Mouse (Mus musculus): Measurements from ENCODE around the gene Alox12.
A peak's percentile ranks its signal among the peaks of the same experiment; 100 is the strongest.

The Alox12 gene

DNA sequence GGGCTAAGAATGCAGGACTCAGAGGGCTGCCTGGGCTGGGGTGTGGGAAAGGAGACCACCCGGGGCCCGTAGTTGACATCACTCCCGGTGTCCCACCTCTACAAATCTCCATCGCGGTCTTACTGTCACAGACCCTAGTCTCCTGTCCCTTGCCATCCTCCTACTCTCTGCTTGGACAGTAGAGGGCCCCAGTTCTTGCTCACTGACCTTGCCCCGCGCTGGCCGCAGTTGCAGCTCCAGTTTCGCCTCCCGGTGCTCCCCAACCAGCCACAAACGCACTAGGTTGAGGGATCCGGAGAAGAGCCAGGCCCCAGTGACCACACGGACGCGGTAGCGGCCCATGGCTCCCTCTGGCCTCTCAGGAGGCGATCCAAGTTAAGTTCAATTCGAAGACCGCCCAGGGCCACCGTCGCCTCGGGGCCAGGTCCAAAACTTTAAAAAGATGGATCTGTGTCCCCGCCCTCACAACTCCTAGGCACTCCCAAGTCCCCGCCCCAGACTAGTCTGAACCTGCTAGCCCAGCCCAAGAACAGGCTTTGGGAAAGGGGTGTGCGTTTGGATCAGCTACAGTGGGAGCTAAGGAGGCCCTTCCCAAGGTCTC lies at the start of gene Alox12:
TSS of gene Alox12 (minus strand) at position 423 of the 601 bp plus-strand sequence.
- DNase-seq (ENCODE audit: low read depth, low spot score), result peak; percentile 89

DNA sequence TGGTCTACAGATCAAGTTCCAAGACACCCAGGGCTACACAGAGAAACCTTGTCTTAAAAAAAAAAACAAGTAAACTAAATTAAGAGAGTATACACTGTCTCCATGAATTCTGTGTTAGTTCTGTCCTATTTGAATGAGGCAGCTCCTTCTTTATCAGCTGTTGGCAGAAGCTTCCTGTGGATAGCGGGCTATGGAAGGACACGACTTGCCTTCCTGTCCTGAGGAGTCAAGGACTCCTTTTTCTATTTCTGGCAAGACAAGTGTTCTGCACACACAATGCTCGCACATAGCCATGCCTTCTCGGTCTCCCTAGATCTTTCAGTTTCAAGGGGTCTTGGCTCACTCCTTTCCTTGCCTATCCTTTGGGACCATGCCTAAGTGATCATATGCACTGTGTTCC lies 47.1 kb upstream of the Alox12 start:
- no peak for DNase-seq (ENCODE audit: low read depth, low spot score)

DNA sequence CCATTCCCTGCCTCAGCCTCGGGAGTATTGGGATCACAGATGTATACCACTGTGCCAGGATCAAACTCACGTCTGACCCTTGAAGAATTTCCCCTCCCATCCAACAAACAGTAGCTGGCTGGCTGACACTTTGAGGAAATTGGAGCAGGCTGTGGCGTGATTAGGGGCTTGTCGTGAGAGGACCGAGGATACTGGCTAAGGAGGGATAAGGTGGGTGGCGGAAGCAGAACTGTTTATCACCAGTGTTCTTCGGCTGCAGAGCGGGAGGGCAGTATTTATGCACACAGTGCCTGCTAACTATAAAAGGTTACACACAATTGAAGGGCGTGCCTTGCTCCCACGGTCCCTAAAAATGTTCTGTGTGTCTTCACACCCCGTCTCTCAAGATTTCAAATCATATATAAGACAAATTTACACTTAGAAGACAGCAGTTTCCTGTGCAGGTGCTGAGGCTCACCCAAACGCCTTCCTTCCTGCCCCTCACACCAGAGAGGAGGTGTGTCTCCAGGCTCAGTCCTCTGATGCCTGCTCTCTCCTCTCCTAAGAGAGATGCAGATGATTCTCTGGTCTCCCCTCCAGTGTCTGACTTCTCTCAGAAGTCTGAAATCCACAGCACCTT lies 42.8 kb upstream of the Alox12 start:
- no peak for DNase-seq (ENCODE audit: low read depth, low spot score)

DNA sequence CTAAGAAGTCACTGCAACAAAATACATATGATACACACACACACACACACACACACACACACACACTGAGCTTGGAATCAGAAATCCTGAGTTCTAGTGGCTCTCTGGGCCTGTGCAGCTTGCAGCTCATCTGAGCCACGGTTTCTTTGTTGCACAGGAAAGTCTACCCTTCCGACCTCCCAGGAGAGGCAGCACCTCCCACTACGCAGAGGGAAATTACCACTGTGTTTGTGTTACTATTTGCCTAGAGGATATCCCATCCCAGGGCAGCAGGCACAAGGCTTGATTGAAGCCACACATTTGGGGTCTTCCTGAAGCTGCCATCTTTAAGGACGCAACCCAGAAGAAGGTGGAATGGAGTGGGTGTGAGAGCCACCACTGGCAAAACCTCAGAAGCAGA lies 42.3 kb upstream of the Alox12 start:
- no peak for DNase-seq (ENCODE audit: low read depth, low spot score)

DNA sequence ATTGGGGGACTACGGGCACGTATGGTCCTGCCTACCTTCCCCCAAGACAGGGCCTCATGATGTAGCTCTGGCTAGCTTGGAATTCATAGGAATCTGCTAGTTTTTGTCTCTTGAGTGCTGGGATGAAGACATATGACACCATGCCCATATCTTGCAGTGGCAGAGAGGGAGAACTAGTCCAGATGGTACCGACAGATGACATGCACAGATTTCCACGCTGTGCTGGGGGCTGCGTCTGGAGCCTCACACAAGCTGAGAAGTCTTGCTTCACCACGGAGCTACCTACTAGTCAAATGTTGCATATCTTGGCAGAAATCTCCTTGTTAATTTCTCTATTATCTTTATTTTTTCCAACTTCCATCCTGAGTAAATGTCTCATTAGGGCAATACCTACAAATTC lies 38.7 kb upstream of the Alox12 start:
- DNase-seq (ENCODE audit: low read depth, low spot score), result no peak

DNA sequence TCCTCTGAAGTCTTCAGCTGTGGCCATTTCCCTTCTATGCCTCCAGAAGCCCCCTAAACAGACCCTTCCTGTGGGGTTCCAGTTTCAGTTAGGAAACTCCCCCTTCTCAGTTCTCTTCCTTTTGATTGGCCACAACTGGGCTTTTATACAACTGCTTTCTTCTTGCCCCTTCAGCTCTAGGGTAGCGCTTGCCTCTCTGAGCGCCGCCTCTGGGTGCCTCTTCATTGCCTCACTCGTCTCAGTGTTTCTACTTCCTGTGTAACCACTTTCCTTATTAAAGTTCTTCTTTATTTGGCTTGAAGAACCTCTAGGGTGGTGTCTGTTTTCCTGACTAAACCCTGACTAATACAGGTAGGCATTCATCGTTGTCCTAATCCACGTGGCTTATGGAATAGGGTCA lies 36.1 kb upstream of the Alox12 start:
- no peak for DNase-seq (ENCODE audit: low read depth, low spot score)

DNA sequence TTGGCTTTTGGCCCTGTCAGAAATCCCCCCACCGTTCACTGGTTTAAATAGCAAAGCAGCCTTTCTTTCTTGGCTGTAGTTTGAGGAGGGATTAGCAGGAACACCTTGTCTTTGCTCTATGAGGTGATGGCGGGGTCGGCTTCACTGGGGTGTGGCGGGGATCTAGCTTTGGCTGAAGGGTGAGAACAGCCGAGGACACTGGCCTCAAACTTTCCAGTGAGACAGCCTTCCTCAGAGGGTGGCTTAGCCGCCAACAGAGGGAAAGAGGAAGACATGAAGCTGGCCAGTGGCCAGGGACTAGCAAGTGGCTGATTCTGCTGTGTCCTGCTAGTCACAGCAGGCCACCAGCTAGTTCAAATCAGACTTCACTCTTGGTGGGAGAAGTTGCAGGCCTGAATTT lies 34.1 kb upstream of the Alox12 start:
- no peak for DNase-seq (ENCODE audit: low read depth, low spot score)

DNA sequence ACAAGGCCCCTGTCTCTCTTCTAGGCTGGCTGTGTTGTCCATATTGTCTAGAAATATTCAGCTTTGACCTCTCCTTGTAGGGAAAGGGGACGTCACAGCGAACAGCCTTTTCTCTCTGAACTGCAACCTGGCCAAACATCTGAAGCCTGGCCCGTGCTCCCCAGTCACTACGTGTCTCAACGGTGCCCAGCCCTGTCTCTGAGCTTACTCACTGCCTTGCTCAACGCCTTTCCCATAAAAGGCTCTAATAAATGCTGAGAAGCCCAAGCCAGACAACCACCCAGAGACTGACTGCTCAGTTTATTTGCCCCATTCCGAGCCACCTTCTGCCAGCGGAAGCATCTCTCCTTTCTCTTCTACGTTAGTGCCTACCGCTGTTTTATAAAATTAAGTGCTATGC lies 32.9 kb upstream of the Alox12 start:
- DNase-seq (ENCODE audit: low read depth, low spot score), result no peak

DNA sequence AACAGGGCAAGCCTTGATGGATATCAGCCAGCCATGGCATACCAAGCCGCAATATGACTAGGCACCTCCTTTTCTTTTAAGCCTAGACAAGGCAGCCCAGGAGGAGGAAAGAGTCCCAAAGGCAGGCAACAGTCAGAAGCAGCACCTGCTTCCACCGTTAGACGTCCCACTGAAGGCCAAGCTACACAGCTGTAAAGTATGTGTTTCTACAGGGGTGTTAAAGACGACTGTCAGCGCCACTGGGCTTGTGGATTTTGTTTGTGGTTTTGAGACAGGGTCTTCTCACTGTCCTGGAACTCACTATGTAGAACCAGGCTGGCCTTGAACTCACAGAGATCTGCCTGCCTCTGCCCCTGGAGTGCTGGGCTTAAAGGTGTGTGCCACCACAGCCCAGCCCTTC lies 30.5 kb upstream of the Alox12 start:
- DNase-seq (ENCODE audit: low read depth, low spot score), result no peak

DNA sequence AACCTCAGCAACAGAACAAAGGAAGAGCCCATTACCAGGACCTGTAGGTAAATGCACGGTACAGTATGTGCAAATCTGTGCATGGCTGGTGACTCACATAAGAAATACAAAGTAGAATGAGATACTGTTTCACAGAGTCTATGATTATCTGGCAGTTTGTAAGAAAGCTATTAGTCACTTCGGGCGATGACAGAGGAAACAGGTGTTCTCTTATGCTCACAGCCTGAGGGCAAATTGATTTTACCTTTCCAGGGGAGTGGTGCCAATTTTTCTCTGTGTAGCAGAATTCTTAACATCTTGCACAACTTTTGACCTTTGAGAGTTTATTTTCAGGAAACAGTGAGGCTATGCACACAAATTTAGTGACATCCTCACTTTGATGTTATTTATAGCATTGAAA lies 29.6 kb upstream of the Alox12 start:
- no peak for DNase-seq (ENCODE audit: low read depth, low spot score)

DNA sequence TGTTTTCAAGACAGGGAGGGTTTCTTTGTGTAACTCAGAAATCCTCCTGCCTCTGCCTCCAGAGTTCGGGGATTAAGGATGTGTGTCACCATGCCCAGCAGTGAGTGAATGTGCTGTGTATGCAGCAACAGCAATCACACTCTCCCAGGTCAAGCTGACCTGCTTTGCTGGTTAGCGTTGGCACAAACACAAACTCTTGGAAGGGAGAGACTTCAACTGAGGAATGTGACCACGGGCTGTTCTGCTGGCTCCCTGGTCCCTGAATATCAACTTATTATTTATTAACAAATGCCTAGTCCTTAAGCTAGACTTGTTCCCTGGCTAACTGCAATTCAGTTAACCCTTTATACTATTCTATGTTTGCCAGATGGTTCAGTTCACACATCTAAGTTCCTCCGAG lies 28.5 kb upstream of the Alox12 start:
- no peak for DNase-seq (ENCODE audit: low read depth, low spot score)

DNA sequence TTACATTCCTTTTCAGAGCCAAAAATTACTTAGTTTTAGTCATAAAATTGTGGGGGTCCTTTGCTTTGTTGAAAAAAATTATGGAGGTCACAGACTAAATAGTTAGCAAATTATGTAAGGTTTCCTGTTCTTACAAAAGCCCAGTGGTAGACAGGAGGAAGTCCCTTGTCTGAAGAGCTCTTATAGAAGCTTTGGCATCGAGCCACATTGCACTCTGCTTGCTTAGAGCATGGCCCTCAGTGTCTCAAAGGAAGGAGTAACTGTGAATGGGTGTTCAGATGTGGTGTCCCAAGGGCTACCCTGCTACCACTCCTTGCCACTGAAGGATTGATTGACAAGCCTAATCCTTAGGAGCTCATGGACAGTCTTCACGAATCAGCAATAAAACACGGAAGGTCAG lies 25.3 kb upstream of the Alox12 start:
- no peak for DNase-seq (ENCODE audit: low read depth, low spot score)

DNA sequence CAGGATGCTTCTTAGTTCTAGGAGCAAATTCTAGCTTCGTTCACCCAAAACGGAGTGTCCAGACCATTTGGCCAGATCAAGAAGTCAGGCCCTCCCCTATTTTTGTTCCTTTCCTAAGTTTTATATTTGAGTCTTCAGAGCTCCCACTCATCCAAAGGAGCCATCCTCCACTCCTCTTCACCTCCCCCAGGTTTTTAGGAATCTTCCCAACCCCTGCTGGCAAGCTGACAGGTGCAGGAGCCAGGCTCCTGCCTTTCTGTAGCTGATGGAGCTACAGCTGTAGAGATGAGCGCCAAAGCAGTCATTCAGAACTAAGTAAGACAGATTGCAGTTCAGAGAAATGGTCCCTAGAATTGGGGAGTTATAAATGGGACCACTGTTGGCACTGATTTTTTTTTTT lies 23.8 kb upstream of the Alox12 start:
- no peak for DNase-seq (ENCODE audit: low read depth, low spot score)

DNA sequence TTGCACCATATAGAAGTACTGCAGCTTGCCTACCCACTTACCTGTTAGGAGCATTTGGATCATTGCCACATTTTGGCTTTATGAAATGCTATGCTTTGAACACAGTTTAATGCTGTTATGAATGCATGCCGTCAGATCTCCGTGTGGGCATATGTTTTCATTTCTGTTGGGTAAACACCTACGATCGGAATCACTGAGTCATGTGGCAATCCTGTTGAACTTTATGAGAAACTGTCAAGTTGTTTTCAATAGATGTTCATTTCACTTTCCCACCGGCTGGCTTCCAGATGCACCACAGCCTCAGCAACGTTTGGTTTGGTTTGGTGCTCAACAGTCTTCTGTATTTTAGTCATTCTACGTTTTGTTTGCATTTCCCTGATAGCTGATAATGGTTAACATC lies 16.5 kb upstream of the Alox12 start:
- DNase-seq (ENCODE audit: low read depth, low spot score), result no peak

DNA sequence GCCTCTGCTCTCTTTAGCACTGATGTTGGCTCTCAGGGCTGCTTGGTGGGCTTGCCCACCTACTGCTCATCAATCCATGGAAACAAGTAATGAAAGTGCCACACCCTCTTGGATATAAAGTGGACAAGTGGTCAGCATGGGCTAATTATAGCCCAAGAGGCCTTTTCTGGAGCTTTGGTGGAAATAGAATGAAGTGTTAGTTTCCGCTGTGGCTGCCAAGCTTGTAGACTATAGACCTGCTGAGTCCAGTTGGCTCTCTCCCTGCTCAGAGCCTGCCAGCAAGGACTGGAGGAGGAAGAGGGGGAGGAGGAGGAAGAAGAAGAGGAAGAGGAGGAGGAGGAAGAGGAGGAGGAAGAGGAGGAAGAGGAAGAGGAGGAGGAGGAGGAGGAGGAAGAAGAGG lies 11.3 kb upstream of the Alox12 start:
- no peak for DNase-seq (ENCODE audit: low read depth, low spot score)

DNA sequence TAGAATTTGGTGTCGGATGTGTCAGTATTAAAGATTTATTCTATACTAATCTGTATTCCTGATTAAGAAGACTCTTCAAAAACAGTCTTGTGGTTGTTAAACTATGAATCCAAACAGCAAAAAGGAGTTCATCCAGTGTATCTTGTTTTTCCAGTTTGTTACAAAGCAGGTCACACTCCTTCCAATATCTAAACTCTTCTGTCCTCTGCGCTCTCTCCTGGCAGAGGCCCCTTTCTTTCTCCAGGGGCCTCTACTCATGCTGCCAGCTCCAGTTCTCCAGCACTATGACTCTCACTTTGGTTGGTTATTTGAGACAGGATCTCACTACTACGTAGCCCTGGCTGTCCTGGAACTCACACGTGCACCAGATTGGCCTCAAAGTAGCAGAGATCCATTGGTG lies 10.7 kb upstream of the Alox12 start:
- no peak for DNase-seq (ENCODE audit: low read depth, low spot score)

DNA sequence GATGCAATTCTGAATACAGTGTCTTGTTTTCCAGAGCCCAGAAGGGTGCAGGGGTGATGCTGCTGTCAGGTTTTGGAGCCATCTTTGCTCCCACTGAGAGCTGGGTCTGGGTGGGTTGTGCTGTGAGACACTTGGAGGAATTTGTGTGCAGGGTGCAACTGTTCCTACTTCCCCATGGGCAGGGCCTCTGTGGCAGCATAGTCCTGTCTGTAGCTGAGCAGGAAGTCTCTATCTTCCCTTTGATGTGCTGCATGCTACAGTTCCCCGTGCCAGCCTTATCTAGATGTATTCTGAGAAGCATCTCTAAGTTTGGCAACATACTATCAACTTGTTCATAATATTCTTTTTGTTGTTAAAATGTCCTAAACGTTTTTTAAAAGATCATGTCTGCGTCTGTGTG lies 10.1 kb upstream of the Alox12 start:
- DNase-seq (ENCODE audit: low read depth, low spot score), result no peak

DNA sequence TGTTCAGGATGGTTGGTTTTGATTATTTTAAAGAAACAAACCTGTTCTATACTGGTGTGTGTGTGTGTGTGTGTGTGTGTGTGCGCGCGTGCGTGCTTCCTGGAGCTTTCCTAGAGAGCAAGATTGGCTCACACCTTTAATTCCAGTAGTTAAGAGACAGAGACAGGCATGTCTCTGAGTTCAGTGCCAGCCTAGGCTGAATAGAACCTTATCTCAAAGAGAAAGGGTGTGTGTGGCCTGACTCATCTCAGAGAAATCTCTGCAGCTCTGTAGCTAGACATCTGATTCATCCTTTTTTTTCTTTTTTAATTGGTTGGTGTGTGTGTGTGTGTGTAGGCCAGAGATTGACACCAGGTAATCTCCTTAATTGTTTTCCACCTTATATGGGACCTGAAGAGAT lies 3.9 kb upstream of the Alox12 start:
- DNase-seq (ENCODE audit: low read depth, low spot score), result no peak

DNA sequence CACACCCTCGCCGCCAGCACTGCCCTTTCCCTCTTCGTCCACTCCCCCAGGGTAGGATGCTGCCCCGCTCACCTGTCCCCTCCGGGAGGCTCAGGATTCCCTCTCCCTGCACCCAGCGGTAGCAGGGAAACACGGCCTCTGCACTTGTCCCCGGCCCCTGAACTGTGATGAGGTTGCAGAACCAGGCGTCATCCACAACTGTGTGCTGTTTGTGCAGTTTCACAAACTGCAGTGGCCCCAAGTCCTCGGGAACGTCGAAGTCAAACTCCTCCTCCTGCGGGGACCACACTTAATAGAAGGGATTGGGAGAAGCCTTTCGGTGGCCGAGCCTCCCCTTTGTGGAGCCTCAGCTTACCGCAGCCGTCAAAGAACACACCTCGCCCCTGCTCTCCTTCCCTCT lies 816 bp downstream of the Alox12 start:
- DNase-seq (ENCODE audit: low read depth, low spot score), result no peak

DNA sequence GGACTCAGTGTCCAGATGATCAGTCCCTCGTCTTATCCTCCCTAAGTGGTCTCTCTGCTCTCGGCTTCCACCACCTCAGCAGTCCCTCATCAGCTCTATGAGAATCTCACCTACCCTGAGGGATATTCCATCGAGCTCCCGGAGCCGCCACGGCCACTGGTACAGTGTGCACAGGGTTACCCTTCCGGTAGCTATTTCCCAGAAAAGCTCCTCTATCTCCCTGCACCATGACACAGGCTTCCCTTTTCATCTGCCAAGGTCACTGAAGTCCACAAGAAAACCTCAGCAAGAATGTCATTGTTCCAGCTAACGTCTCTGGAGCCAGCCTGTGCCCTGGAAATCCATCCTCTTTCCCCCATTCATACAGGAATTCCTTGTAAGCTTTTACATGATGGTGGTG lies 3.3 kb downstream of the Alox12 start:
- no peak for DNase-seq (ENCODE audit: low read depth, low spot score)

DNA sequence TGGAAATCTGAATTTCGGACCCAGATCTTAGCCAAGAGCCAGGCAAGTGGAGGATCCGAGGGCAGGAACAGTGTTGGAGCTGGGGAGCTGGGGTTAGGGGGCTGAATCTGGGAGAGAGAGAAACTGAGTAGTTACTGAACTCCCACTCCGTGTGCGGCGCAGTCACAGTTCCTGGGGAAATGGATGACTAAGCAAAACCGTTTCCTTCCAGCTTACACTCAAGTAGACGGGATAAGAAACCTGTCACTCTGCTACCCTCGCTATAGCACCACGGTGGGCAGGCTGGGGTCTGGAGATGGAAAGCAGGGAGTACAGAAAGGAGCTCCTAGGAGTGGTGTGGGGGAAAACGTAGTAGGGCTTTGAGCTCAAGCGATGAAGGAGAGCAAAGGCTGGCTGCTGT lies 5.0 kb downstream of the Alox12 start:
- no peak for DNase-seq (ENCODE audit: low read depth, low spot score)

DNA sequence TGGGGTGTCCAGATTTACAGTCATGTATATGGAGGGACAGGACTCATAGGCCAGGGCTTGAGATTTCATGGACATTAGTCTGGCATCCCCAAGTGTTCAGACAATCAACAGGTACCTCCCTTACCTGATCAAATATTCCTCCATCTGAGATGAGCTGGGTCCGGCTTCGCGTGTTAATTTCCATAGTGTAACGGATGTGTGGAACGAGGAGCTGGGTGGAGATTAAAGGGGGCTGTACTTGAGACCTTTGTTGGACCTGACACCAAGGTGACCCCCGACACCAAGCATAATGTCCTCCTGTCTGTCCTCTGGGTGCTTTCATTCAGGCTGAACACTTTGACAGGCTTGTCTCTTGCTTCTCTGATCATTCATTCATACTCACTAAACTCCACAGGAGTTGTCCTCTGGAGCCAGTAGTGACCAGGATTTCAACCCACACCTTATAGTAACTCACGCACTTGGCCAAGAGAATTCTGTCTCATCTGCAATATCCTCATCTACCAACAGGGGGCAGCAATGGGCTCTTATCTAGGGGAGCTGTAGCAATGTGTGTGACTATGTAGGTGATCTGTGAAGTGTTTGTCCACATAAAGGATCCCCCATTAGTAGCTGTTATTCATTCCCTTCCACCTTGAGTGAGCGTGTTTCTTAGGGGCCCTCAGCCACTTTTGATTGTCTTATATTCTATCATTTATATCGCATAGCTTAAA lies 7.9 kb downstream of the Alox12 start:
- peak; percentile 79 for DNase-seq (ENCODE audit: low read depth, low spot score)

DNA sequence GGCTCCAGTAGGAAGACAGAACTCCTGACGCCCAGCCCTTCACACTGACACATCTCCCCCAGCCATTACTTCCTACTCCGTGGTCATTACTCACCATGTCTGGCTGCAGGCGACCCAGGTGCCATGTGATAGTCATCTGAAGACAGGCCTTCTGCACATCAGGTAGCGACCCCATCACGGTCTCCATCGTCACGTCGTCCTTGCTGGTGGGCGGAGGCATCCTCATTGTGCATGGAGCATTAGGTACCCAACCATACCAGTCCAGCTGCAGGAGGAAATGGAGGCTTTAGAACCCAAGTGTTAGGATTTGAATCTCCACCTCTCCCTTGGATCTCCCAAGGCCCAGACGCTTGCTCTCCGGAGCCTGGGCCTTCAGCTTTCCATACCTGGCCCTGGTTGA lies 12.6 kb downstream of the Alox12 start:
- no peak for DNase-seq (ENCODE audit: low read depth, low spot score)

Measured in ES-CJ7 (cell line).